Mouse (Mus musculus): Measurements from ENCODE around the gene Gm21987. TPM values are rescaled to one million over a fixed set of nuclear protein-coding genes. Genes with fewer than 3 reads are reported as not detected.
A peak's percentile ranks its signal among the peaks of the same experiment; 100 is the strongest.

Gm21987 gene
- total RNA-seq, 2 experiments from 2014 or later: not detected

GRCm38 (mm10) chr16:38370633-38371374 lies 24.0 kb downstream of the Gm21987 start:
- DNase-seq (ENCODE audit: low spot score in 2 of 2): no peak

GRCm38 (mm10) chr16:38371705-38372296 lies 25.0 kb downstream of the Gm21987 start:
- DNase-seq (ENCODE audit: low spot score in 2 of 2): no peak

- DNase-seq (ENCODE audit: low spot score in 2 of 2): no peak
Observed at GRCm38 (mm10) chr16:38372876-38373275, 26.0 kb downstream of the Gm21987 start.

- DNase-seq (ENCODE audit: low spot score in 2 of 2): no peak
Observed at GRCm38 (mm10) chr16:38373439-38373838, 26.6 kb downstream of the Gm21987 start.

GRCm38 (mm10) chr16:38373941-38374340 lies 27.1 kb downstream of the Gm21987 start:
- no peak for DNase-seq (ENCODE audit: low spot score in 2 of 2)

- peak in 1 of 2 experiments; percentile 16 for DNase-seq (ENCODE audit: low spot score in 2 of 2)
Observed at GRCm38 (mm10) chr16:38374379-38375140, 27.7 kb downstream of the Gm21987 start.

- no peak for DNase-seq (ENCODE audit: low spot score in 2 of 2)
Observed at GRCm38 (mm10) chr16:38375182-38375581, 28.3 kb downstream of the Gm21987 start.

- DNase-seq (ENCODE audit: low spot score in 2 of 2): peak; percentile 47 to 70
Observed at GRCm38 (mm10) chr16:38376163-38376840, 29.5 kb downstream of the Gm21987 start.

GRCm38 (mm10) chr16:38376841-38377249 lies 30.0 kb downstream of the Gm21987 start:
- no peak for DNase-seq (ENCODE audit: low spot score in 2 of 2)

- DNase-seq (ENCODE audit: low spot score in 2 of 2): no peak
Observed at GRCm38 (mm10) chr16:38377546-38377945, 30.7 kb downstream of the Gm21987 start.

- DNase-seq (ENCODE audit: low spot score in 2 of 2): no peak
Observed at GRCm38 (mm10) chr16:38378591-38378990, 31.8 kb downstream of the Gm21987 start.

- DNase-seq (ENCODE audit: low spot score in 2 of 2): no peak
Observed at GRCm38 (mm10) chr16:38379088-38379487, 32.2 kb downstream of the Gm21987 start.

GRCm38 (mm10) chr16:38379493-38379892 lies 32.7 kb downstream of the Gm21987 start:
- no peak for DNase-seq (ENCODE audit: low spot score in 2 of 2)

GRCm38 (mm10) chr16:38379926-38380325 lies 33.1 kb downstream of the Gm21987 start:
- no peak for DNase-seq (ENCODE audit: low spot score in 2 of 2)

- no peak for DNase-seq (ENCODE audit: low spot score in 2 of 2)
Observed at GRCm38 (mm10) chr16:38383683-38384082, 36.8 kb downstream of the Gm21987 start.

GRCm38 (mm10) chr16:38385184-38385634 lies 38.4 kb downstream of the Gm21987 start:
- no peak for DNase-seq (ENCODE audit: low spot score in 2 of 2)

GRCm38 (mm10) chr16:38385700-38386099 lies 38.9 kb downstream of the Gm21987 start:
- no peak for DNase-seq (ENCODE audit: low spot score in 2 of 2)

- no peak for DNase-seq (ENCODE audit: low spot score in 2 of 2)
Observed at GRCm38 (mm10) chr16:38387389-38387788, 40.5 kb downstream of the Gm21987 start.

GRCm38 (mm10) chr16:38388757-38389156 lies 41.9 kb downstream of the Gm21987 start:
- no peak for DNase-seq (ENCODE audit: low spot score in 2 of 2)

GRCm38 (mm10) chr16:38389284-38389893 lies 42.5 kb downstream of the Gm21987 start:
- no peak for DNase-seq (ENCODE audit: low spot score in 2 of 2)

- DNase-seq (ENCODE audit: low spot score in 2 of 2): no peak
Observed at GRCm38 (mm10) chr16:38390322-38390721, 43.5 kb downstream of the Gm21987 start.

All from layer of hippocampus, adult 18-20 months (tissue).